7 mouse cellular contexts compared by ENCODE assay signal in the genomic region with DNA sequence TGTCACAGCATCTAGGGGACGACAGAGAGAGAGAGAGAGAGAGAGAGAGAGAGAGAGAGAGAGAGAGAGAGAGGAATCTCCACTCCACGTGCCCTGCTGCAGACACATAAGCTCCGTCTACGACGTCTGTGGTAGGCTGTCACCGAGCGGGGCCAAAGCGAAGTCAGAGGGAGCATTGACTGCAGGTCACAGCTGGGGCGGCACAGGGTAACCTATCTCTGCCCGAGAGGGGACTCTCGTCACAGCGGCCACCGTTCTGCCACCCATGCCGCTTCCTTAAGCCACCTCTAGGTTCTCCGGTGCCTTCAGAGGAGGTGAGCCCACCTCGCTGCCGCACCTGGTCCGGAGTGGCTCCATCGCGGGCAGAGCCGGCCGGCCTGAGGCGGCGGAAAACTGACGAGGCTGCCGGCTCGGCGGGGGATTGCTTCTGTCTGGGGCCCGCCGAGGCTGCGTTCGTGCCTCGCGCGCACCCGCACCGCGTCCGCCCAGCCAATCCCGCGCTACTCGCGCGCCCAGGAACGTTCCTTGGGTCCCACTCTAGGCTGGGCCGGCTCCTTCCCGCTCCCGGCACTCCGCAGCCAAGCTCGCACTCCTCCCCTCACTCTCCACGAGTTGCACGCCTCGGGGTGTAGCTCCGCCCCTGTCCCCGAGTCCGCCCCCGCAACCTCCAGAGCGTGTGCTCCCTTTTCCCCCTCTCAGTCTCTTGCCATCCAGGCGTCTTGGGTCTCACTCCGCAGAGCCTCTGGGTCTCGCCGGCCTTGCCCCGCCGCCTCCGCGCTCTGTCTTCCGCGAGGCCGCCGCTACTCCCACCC. TPM values are rescaled to one million over a fixed set of nuclear protein-coding genes. Genes with fewer than 3 reads are reported as not detected.
DNase-seq lines count a peak whose midpoint lies in the region; ATAC-seq lines count a peak whose summit lies in the region.

A gene (plus strand): TSS at position 673 of the 812 bp plus-strand sequence.

- intact Hi-C loops in gastrocnemius, postnatal 36 days (cut with DNase I): no loop called here
- intact Hi-C loops in left cerebral cortex, postnatal 36 days (cut with DNase I): loop anchor here (5.0 to 10.0 kb wide), 4 partner anchors 521 to 1851 kb away; a partner anchor contains a TSS

- no peaks in the 10 kb centered on the region for H3K27me3 ChIP-seq in intestine, embryonic 15.5 days (replicated peaks)
- no peaks in the 10 kb centered on the region for H3K27me3 ChIP-seq in midbrain, embryonic 11.5 days (ENCODE audit: control insufficient read depth, insufficient read depth, low read length)

- peak within 1 kb of the TSS; percentile 76 for H3K4me2 ChIP-seq in intestine, embryonic 15.5 days (replicated peaks)
- peak within 1 kb of the TSS; percentile 71 for H3K4me2 ChIP-seq in midbrain, embryonic 11.5 days

- peak within 1 kb of the TSS; percentile 93 for H3K4me3 ChIP-seq in intestine, embryonic 15.5 days (replicated peaks)
- H3K4me3 ChIP-seq in midbrain, embryonic 11.5 days (ENCODE audit: low read depth, low read length): peak within 1 kb of the TSS; percentile 93

- 0 out of 2 replicates have a peak, but pooled peaks cover 2% of the 10 kb centered on the region for H3K4me1 ChIP-seq in intestine, embryonic 15.5 days (replicated peaks)
- H3K4me1 ChIP-seq in midbrain, embryonic 11.5 days (ENCODE audit: control insufficient read depth, insufficient read depth, low read length): peaks cover 5% of the 10 kb centered on the region; the same call in 1 of the 2 replicates

- peak; percentile 98 for ATAC-seq in intestine, embryonic 15.5 days
- ATAC-seq in midbrain, embryonic 11.5 days (ENCODE audit: low FRiP score): peak; percentile 96

- H3K36me3 ChIP-seq in intestine, embryonic 15.5 days: no peaks in the 10 kb centered on the region
- H3K36me3 ChIP-seq in midbrain, embryonic 11.5 days (ENCODE audit: control insufficient read depth, insufficient read depth, low read length): no peaks in the 10 kb centered on the region

- no peaks in the 10 kb centered on the region for H3K9me3 ChIP-seq in intestine, embryonic 15.5 days
- no peaks in the 10 kb centered on the region for H3K9me3 ChIP-seq in midbrain, embryonic 11.5 days (ENCODE audit: control insufficient read depth, low read length)

- H3K9ac ChIP-seq in intestine, embryonic 15.5 days: peak within 1 kb of the TSS; percentile 86
- peak within 1 kb of the TSS; percentile 83 for H3K9ac ChIP-seq in midbrain, embryonic 11.5 days (ENCODE audit: low read length)

- DNase-seq in adrenal gland, adult 2 months: peak; percentile 96
- DNase-seq in embryo, embryonic 11.5 days (ENCODE audit: low read depth, low spot score): peak; percentile 79
- DNase-seq in gastrocnemius, postnatal 36 days: peak; percentile 82 to 84
- peak; percentile 91 to 94 for DNase-seq in left cerebral cortex, postnatal 36 days (ENCODE audit: low spot score in 2 of 2)
- peak; percentile 98 for DNase-seq in midbrain, embryonic 11.5 days (ENCODE audit: low spot score, missing footprints)
- DNase-seq in skeletal muscle tissue, adult 2 months (ENCODE audit: low read depth, low spot score): peak; percentile 80

- peak within 1 kb of the TSS; percentile 100 for H3K27ac ChIP-seq in intestine, embryonic 15.5 days
- peak within 1 kb of the TSS; percentile 97 for H3K27ac ChIP-seq in midbrain, embryonic 11.5 days (ENCODE audit: low read depth, low read length)

- WGBS in intestine, embryonic 15.5 days: under 1% methylated on average over 70 of the region's 70 CpGs
- 0% methylated on average over 61 of the region's 70 CpGs for WGBS in midbrain, embryonic 11.5 days

RNA-seq across cellular contexts. Expression of the gene that starts here (rescaled TPM):
- total RNA-seq in adrenal gland, adult 2 months (2021): 10 to 100 TPM; 28.1 to 30.4 TPM
- 22.8 and 30.6 TPM in 2 replicates for polyA plus RNA-seq in adrenal gland, adult 2 months (2012; rRNA removed)
- 10 to 100 TPM; 29.7 to 32.8 TPM for total RNA-seq in gastrocnemius, postnatal 36 days (2021)
- 15.3 and 18.6 TPM in 2 replicates for polyA plus RNA-seq in intestine, embryonic 15.5 days (2015; fragmentation: Nextera tagmentation; extraction: Ambion mirVana)
- 10 to 100 TPM; 63.2 to 64.1 TPM for total RNA-seq in left cerebral cortex, postnatal 36 days (2021)
- polyA plus RNA-seq in midbrain, embryonic 11.5 days (2014; fragmentation: Nextera tagmentation; extraction: Ambion mirVana): 19.8 and 20.7 TPM in 2 replicates

Comparison
In these comparisons a context has a peak if more than half of its experiments do, and no peak if none do; other contexts are left out.
1. Peak in every context shown above with its lines: DNase-seq, ATAC-seq, H3K4me3 ChIP-seq and H3K27ac ChIP-seq.